16 mouse cellular contexts compared by ENCODE assay signal in the genomic region with DNA sequence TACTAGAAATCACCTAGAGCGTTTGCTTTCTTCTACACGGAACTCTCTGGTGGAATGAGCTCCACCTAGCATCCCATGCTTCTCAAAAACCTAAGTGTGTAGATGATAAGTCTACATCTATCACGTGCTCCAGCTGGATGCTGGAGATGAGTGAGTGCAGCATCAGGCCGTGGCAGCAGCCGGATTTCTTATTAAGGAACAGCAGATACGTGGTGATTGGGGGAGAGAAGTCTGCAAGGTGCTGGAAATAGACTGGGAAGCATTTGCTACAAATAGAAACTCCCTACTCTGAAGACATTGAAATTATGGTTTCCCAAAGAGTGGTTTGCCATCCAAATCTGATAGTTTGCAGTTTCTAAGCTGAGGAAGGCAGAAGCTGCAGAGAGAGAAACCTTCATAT.
DNase-seq lines count a peak whose midpoint lies in the region.
"Had no signal": no experiment of that assay in that cellular context is flagged by ENCODE, and none has a peak within 500 bp of the region (broad histone marks: within the 10 kb centered on the region; RNA-seq: fewer than 3 reads in every experiment).

No protein-coding gene starts in this region.

- intact Hi-C loops in heart, postnatal 36 days (cut with DNase I), result no loop called here
- intact Hi-C loops in left cerebral cortex, postnatal 14 days (cut with DNase I), result no loop called here

- DNase-seq in heart, adult 11 months, result peak; percentile 19
- DNase-seq in heart, postnatal 36 days, result no peak
- DNase-seq in right cerebral cortex, adult 2 months (ENCODE audit: low spot score in 2 of 2), result peak; percentile 36 to 42
- DNase-seq in right cerebral cortex, postnatal 25 days, result no peak
- DNase-seq in left cerebral cortex, postnatal 14 days (ENCODE audit: low spot score in 2 of 2), result peak; percentile 45 to 58
- peak; percentile 89 for DNase-seq in telencephalon, adult 2 months (ENCODE audit: low read depth, low spot score)
- DNase-seq in urinary bladder, adult 18-20 months (ENCODE audit: low spot score in 2 of 2), result no peak
- no peak for DNase-seq in urinary bladder, postnatal 4 days (ENCODE audit: low spot score in 2 of 2)
- DNase-seq: adrenal gland, postnatal 14 days; cerebellum, adult 11 months; cerebellum, adult 8-10 months; cerebellum, postnatal 14 days; embryo, embryonic 11 days; gastrocnemius, postnatal 10 days; heart, adult 2 months; heart, postnatal 14 days had no signal

Comparison
In these comparisons a context has a peak if more than half of its experiments do, and no peak if none do; other contexts are left out.
1. DNase-seq: peak in heart, adult 11 months (single experiment), right cerebral cortex, adult 2 months (2 of 2), left cerebral cortex, postnatal 14 days (2 of 2) and telencephalon, adult 2 months (single experiment); none in heart, postnatal 36 days (0 of 2), right cerebral cortex, postnatal 25 days (single experiment), urinary bladder, adult 18-20 months (0 of 2) and urinary bladder, postnatal 4 days (0 of 2).